Mouse (Mus musculus): ENCODE results near the gene Sult2b1. TPM values are rescaled to one million over a fixed set of nuclear protein-coding genes. Genes with fewer than 3 reads are reported as not detected.
A peak's percentile ranks its signal among the peaks of the same experiment; 100 is the strongest.

Gene Sult2b1
- total and polyA plus RNA-seq, 3 experiments, result 0.17 to 0.29 TPM; not detected in 1

- no peak for TF ChIP-seq JUN (IDR thresholded peaks at IDR 0.05; ENCODE audit: insufficient read depth, low read depth, low read length)
- TF ChIP-seq EP300 (IDR thresholded peaks at IDR 0.05; ENCODE audit: low read length), result no peak
- TF ChIP-seq MXI1 (IDR thresholded peaks at IDR 0.05; ENCODE audit: low read depth, low read length), result no peak
- no peak for TF ChIP-seq USF1 (IDR thresholded peaks at IDR 0.05; ENCODE audit: low read depth, low read length)
- TF ChIP-seq BHLHE40 (IDR thresholded peaks at IDR 0.05; ENCODE audit: low read depth, low read length), result no peak
- peak; percentile 37 for TF ChIP-seq RAD21 (IDR thresholded peaks at IDR 0.05; ENCODE audit: low read depth, low read length)
- TF ChIP-seq SMC3 (IDR thresholded peaks at IDR 0.05; ENCODE audit: low read depth, low read length), result peak; percentile 44
- TF ChIP-seq UBTF (IDR thresholded peaks at IDR 0.05; ENCODE audit: low read depth, low read length), result no peak
- no peak for TF ChIP-seq POLR2A (IDR thresholded peaks at IDR 0.05; ENCODE audit: low read depth, low read length)
- TF ChIP-seq E2F4 (IDR thresholded peaks at IDR 0.05; ENCODE audit: insufficient replicate concordance, low read depth, low read length), result no peak
- TF ChIP-seq ZKSCAN1 (IDR thresholded peaks at IDR 0.05; ENCODE audit: borderline replicate concordance, low read depth, low read length), result no peak
- no peak for TF ChIP-seq ETS1 (conservative IDR thresholded peaks at IDR 0.05; ENCODE audit: low read depth, low read length)
- peak; percentile 51 to 59; a peak in 3 of 4 replicates for TF ChIP-seq CTCF (conservative IDR thresholded peaks at IDR 0.05 in 1 of 2, IDR thresholded peaks at IDR 0.05 in 1 of 2; ENCODE audit: low read depth in 2 of 2, low read length in 2 of 2)
- peaks cover 24% of the 10 kb centered on the region for H3K27me3 ChIP-seq (replicated peaks)
- no peak for DNase-seq (ENCODE audit: extremely low read depth)
- in situ Hi-C loops (cut with MboI; ENCODE audit: low pct_ligation_motif_present, low pct_unique_long_range_greater_than_20kb, low sequenced_read_pairs) (no loop called here), dilution Hi-C loops (cut with MboI; ENCODE audit: extremely low pct_ligation_motif_present, extremely low pct_unique_long_range_greater_than_20kb, low sequenced_read_pairs) (no loop called here)
- peaks cover 12% of the 10 kb centered on the region in 2 experiments for H3K4me1 ChIP-seq (ENCODE audit: control insufficient read depth in 1 of 2, insufficient read depth in 2 of 2)
- no peak overlapping the region for H3K9ac ChIP-seq (ENCODE audit: insufficient read depth, low read depth)
- H3K79me2 ChIP-seq (replicated peaks; ENCODE audit: control insufficient read depth, extremely low read depth, insufficient read depth, poor library complexity, severe bottlenecking), result no peaks in the 10 kb centered on the region
- H3K9me3 ChIP-seq (replicated peaks; ENCODE audit: low read length), result peaks cover 8% of the 10 kb centered on the region
- H3K4me3 ChIP-seq (replicated peaks in 1 of 3; ENCODE audit: low read depth in 2 of 3, low read length in 2 of 3, poor library complexity in 1 of 3), result no peak overlapping the region
- H3K27ac ChIP-seq (ENCODE audit: insufficient read depth, low read depth), result no peak overlapping the region
- no peaks in the 10 kb centered on the region for H3K36me3 ChIP-seq (replicated peaks in 1 of 2; ENCODE audit: control insufficient read depth in 1 of 2, insufficient read depth in 1 of 2, low read length in 1 of 2)
- no peak overlapping the region for H3K4me2 ChIP-seq (ENCODE audit: insufficient read depth, low read depth, poor library complexity, severe bottlenecking)
Observed at GRCm38 (mm10) chr7:45746518-45746917, 38.0 kb downstream of the Sult2b1 start.

GRCm38 (mm10) chr7:45744387-45744786 lies 40.1 kb downstream of the Sult2b1 start:
- dilution Hi-C loops (cut with MboI; ENCODE audit: extremely low pct_ligation_motif_present, extremely low pct_unique_long_range_greater_than_20kb, low sequenced_read_pairs), result no loop called here
- in situ Hi-C loops (cut with MboI; ENCODE audit: low pct_ligation_motif_present, low pct_unique_long_range_greater_than_20kb, low sequenced_read_pairs), result loop anchor here (5.0 kb wide), 1 partner anchor 58 kb away; no protein-coding TSS in a partner anchor
- H3K4me2 ChIP-seq (ENCODE audit: insufficient read depth, low read depth, poor library complexity, severe bottlenecking), result no peak overlapping the region

GRCm38 (mm10) chr7:45742338-45742737 lies 42.1 kb downstream of the Sult2b1 start:
- H3K79me2 ChIP-seq (replicated peaks; ENCODE audit: control insufficient read depth, extremely low read depth, insufficient read depth, poor library complexity, severe bottlenecking), result no peaks in the 10 kb centered on the region
- H3K4me1 ChIP-seq (ENCODE audit: control insufficient read depth in 1 of 2, insufficient read depth in 2 of 2), result peaks cover 5 to 12% of the 10 kb centered on the region in 2 experiments
- peak overlapping the region; percentile 30; the same call in 1 of the 2 replicates for H3K4me2 ChIP-seq (ENCODE audit: insufficient read depth, low read depth, poor library complexity, severe bottlenecking)
- H3K4me3 ChIP-seq (replicated peaks in 1 of 3; ENCODE audit: low read depth in 2 of 3, low read length in 2 of 3, poor library complexity in 1 of 3), result no peak overlapping the region
- in situ Hi-C loops (cut with MboI; ENCODE audit: low pct_ligation_motif_present, low pct_unique_long_range_greater_than_20kb, low sequenced_read_pairs), result loop anchor here (5.0 kb wide), 1 partner anchor 60 kb away; no protein-coding TSS in a partner anchor
- dilution Hi-C loops (cut with MboI; ENCODE audit: extremely low pct_ligation_motif_present, extremely low pct_unique_long_range_greater_than_20kb, low sequenced_read_pairs), result no loop called here
- peaks cover 6% of the 10 kb centered on the region for H3K9me3 ChIP-seq (replicated peaks; ENCODE audit: low read length)
- peaks cover 12% of the 10 kb centered on the region for H3K27me3 ChIP-seq (replicated peaks)
- H3K9ac ChIP-seq (ENCODE audit: insufficient read depth, low read depth), result no peak overlapping the region
- H3K36me3 ChIP-seq (replicated peaks in 1 of 2; ENCODE audit: control insufficient read depth in 1 of 2, insufficient read depth in 1 of 2, low read length in 1 of 2), result no peaks in the 10 kb centered on the region
- peak; percentile 69 for DNase-seq (ENCODE audit: extremely low read depth)
- no peak overlapping the region for H3K27ac ChIP-seq (ENCODE audit: insufficient read depth, low read depth)
- TF ChIP-seq JUND (conservative IDR thresholded peaks at IDR 0.05; ENCODE audit: low read depth, low read length) (no peak), MEF2A (IDR thresholded peaks at IDR 0.05; ENCODE audit: borderline replicate concordance, low read depth, low read length) (peak; percentile 28; the same call in 1 of the 2 replicates), IRF4 (IDR thresholded peaks at IDR 0.05; ENCODE audit: low read depth, low read length) (peak; percentile 45), ZKSCAN1 (IDR thresholded peaks at IDR 0.05; ENCODE audit: borderline replicate concordance, low read depth, low read length) (no peak), ELF1 (IDR thresholded peaks at IDR 0.05; ENCODE audit: low read depth, low read length) (no peak; the same call in 1 of the 2 replicates), SMC3 (IDR thresholded peaks at IDR 0.05; ENCODE audit: low read depth, low read length) (peak; percentile 63), ETS1 (conservative IDR thresholded peaks at IDR 0.05; ENCODE audit: low read depth, low read length) (peak; percentile 84), MAX (IDR thresholded peaks at IDR 0.05; ENCODE audit: low read length) (peak; percentile 74), PAX5 (IDR thresholded peaks at IDR 0.05; ENCODE audit: low read length) (no peak), ZC3H11A (IDR thresholded peaks at IDR 0.05; ENCODE audit: low read depth, low read length) (0 out of 2 replicates have a peak, but pooled peaks have one; percentile 6), MXI1 (IDR thresholded peaks at IDR 0.05; ENCODE audit: low read depth, low read length) (peak; percentile 67; the same call in 1 of the 2 replicates), MAZ (IDR thresholded peaks at IDR 0.05; ENCODE audit: low read depth, low read length) (peak; percentile 76; the same call in 1 of the 2 replicates), RAD21 (IDR thresholded peaks at IDR 0.05; ENCODE audit: low read depth, low read length) (peak; percentile 49), CTCF (conservative IDR thresholded peaks at IDR 0.05 in 1 of 2, IDR thresholded peaks at IDR 0.05 in 1 of 2; ENCODE audit: low read depth in 2 of 2, low read length in 2 of 2) (peak in 1 of 2 experiments; percentile 74; a peak in 2 of 4 replicates), MYC (IDR thresholded peaks at IDR 0.05; ENCODE audit: low read depth, low read length) (no peak), SIN3A (IDR thresholded peaks at IDR 0.05; ENCODE audit: low read length) (peak; percentile 61; the same call in 1 of the 2 replicates), NELFE (IDR thresholded peaks at IDR 0.05; ENCODE audit: low read depth, low read length) (no peak)

More at GRCm38 (mm10) chr7:45744387-45744786, 40.1 kb downstream of the Sult2b1 start:
- no peaks in the 10 kb centered on the region for H3K36me3 ChIP-seq (replicated peaks in 1 of 2; ENCODE audit: control insufficient read depth in 1 of 2, insufficient read depth in 1 of 2, low read length in 1 of 2)
- TF ChIP-seq CHD2 (IDR thresholded peaks at IDR 0.05; ENCODE audit: low read length), result peak; percentile 96
- TF ChIP-seq PAX5 (IDR thresholded peaks at IDR 0.05; ENCODE audit: low read length), result no peak
- peaks cover 19% of the 10 kb centered on the region for H3K27me3 ChIP-seq (replicated peaks)
- peaks cover 12% of the 10 kb centered on the region in 2 experiments for H3K4me1 ChIP-seq (ENCODE audit: control insufficient read depth in 1 of 2, insufficient read depth in 2 of 2)
- H3K4me3 ChIP-seq (replicated peaks in 1 of 3; ENCODE audit: low read depth in 2 of 3, low read length in 2 of 3, poor library complexity in 1 of 3), result no peak overlapping the region
- H3K9ac ChIP-seq (ENCODE audit: insufficient read depth, low read depth), result no peak overlapping the region
- peak; percentile 77 for DNase-seq (ENCODE audit: extremely low read depth)
- peaks cover 6% of the 10 kb centered on the region for H3K9me3 ChIP-seq (replicated peaks; ENCODE audit: low read length)
- no peaks in the 10 kb centered on the region for H3K79me2 ChIP-seq (replicated peaks; ENCODE audit: control insufficient read depth, extremely low read depth, insufficient read depth, poor library complexity, severe bottlenecking)
- no peak overlapping the region for H3K27ac ChIP-seq (ENCODE audit: insufficient read depth, low read depth)

Measured in CH12.LX (cell line).